Comparison of ENCODE assay signal across 9 mouse cellular contexts in the genomic region with DNA sequence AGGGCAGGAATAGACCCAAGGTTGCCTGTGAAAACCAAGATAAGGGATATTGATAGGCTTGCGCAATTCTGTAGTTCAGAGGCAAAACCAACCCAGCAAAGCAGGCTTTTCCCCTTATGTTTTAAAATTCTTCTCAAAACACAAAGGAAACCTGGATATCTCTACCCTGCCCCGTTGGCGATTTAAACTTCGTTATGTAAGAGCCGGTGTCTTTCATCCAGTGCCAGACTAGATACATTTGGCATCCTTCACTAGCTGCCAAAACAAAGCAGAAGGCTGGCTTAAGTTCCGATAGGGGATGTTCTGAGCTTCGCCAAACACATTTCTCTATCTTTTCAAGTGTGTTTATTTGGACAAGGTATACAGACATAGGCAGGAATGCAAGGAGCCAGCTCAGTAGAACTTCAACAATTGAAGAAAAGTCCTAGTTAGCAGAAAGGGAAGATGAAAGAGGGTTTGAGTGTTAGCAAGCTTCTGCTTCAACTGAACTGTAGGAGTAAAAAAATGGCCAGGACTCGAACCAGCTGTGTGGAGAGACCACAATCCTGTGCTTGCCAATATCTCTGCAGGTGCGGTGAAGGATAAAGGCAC.
DNase-seq lines count a peak whose midpoint lies in the region; ATAC-seq and TF ChIP-seq lines count a peak whose summit lies in the region.
"Had no signal": no experiment of that assay in that cellular context is flagged by ENCODE, and none has a peak within 500 bp of the region (broad histone marks: within the 10 kb centered on the region; RNA-seq: fewer than 3 reads in every experiment).

No protein-coding gene starts in this region.

- no peaks in the 10 kb centered on the region for H3K27me3 ChIP-seq in limb, embryonic 11.5 days (ENCODE audit: control insufficient read depth, insufficient read depth, low read length)
- no peaks in the 10 kb centered on the region for H3K27me3 ChIP-seq in limb, embryonic 10.5 days (ENCODE audit: low read depth, poor library complexity, severe bottlenecking)
- H3K27me3 ChIP-seq in hindbrain, postnatal 0 days (ENCODE audit: insufficient read depth, low read length), result no peaks in the 10 kb centered on the region
- H3K27me3 ChIP-seq in stomach, embryonic 14.5 days (ENCODE audit: control insufficient read depth, insufficient read depth, low read length), result no peaks in the 10 kb centered on the region

- no peaks in the 10 kb centered on the region for H3K36me3 ChIP-seq in limb, embryonic 11.5 days (ENCODE audit: control insufficient read depth, insufficient read depth, low read length)
- no peaks in the 10 kb centered on the region for H3K36me3 ChIP-seq in limb, embryonic 10.5 days
- no peaks in the 10 kb centered on the region for H3K36me3 ChIP-seq in hindbrain, postnatal 0 days (ENCODE audit: insufficient read depth, low read length)
- no peaks in the 10 kb centered on the region for H3K36me3 ChIP-seq in stomach, embryonic 14.5 days (ENCODE audit: control insufficient read depth, insufficient read depth, low read length)

- no peak overlapping the region for H3K9ac ChIP-seq in limb, embryonic 11.5 days (ENCODE audit: low read length)
- H3K9ac ChIP-seq in hindbrain, postnatal 0 days (replicated peaks; ENCODE audit: low read length), result no peak overlapping the region
- no peak overlapping the region for H3K9ac ChIP-seq in stomach, embryonic 14.5 days (replicated peaks; ENCODE audit: low read depth, low read length)

- peak; percentile 51 for DNase-seq in limb, embryonic 11.5 days (ENCODE audit: low spot score)
- DNase-seq in limb, embryonic 10.5 days (ENCODE audit: low spot score), result no peak
- DNase-seq in adrenal gland, adult 8-10 months, result peak; percentile 33
- DNase-seq in cerebellum, postnatal 25 days, result peak; percentile 62 to 66
- peak; percentile 52 for DNase-seq in hindbrain, postnatal 0 days (ENCODE audit: low spot score)
- no peak for DNase-seq in left cerebral cortex, adult 18-20 months (ENCODE audit: low spot score in 2 of 2)
- DNase-seq in right cerebral cortex, postnatal 14 days, result no peak

- H3K27ac ChIP-seq in limb, embryonic 11.5 days (replicated peaks; ENCODE audit: low read depth, low read length), result no peak overlapping the region
- H3K27ac ChIP-seq in limb, embryonic 10.5 days, result no peak overlapping the region
- peak overlapping the region; percentile 56 for H3K27ac ChIP-seq in hindbrain, postnatal 0 days
- H3K27ac ChIP-seq in stomach, embryonic 14.5 days (ENCODE audit: low read length), result peak overlapping the region; percentile 39
- H3K27ac ChIP-seq: macrophage had no signal

- H3K4me3 ChIP-seq in limb, embryonic 11.5 days (ENCODE audit: low read depth, low read length), result no peak overlapping the region
- H3K4me3 ChIP-seq in limb, embryonic 10.5 days, result no peak overlapping the region
- H3K4me3 ChIP-seq in hindbrain, postnatal 0 days (ENCODE audit: low read length), result no peak overlapping the region
- no peak overlapping the region for H3K4me3 ChIP-seq in stomach, embryonic 14.5 days (ENCODE audit: low read depth, low read length)

- WGBS in limb, embryonic 11.5 days, result 76% methylated on average over 9 of the region's 9 CpGs
- WGBS in limb, embryonic 10.5 days, result 75% methylated on average over 9 of the region's 9 CpGs
- WGBS in hindbrain, postnatal 0 days, result 49% methylated on average over 9 of the region's 9 CpGs
- WGBS in stomach, embryonic 14.5 days, result 33% methylated on average over 9 of the region's 9 CpGs

- no peak overlapping the region for H3K4me2 ChIP-seq in limb, embryonic 11.5 days (ENCODE audit: low read depth, severe bottlenecking)
- H3K4me2 ChIP-seq in hindbrain, postnatal 0 days (ENCODE audit: low read depth, low read length), result no peak overlapping the region
- H3K4me2 ChIP-seq in stomach, embryonic 14.5 days (replicated peaks; ENCODE audit: low read depth, low read length), result no peak overlapping the region

- H3K4me1 ChIP-seq in limb, embryonic 11.5 days (ENCODE audit: control insufficient read depth, insufficient read depth, low read length), result peaks cover 21% of the 10 kb centered on the region
- peaks cover 39% of the 10 kb centered on the region for H3K4me1 ChIP-seq in limb, embryonic 10.5 days
- peaks cover 8% of the 10 kb centered on the region for H3K4me1 ChIP-seq in hindbrain, postnatal 0 days (ENCODE audit: insufficient read depth, low read length)
- peaks cover 23% of the 10 kb centered on the region; the same call in 1 of the 2 replicates for H3K4me1 ChIP-seq in stomach, embryonic 14.5 days (ENCODE audit: control insufficient read depth, insufficient read depth, low read length)

- H3K9me3 ChIP-seq in limb, embryonic 11.5 days (ENCODE audit: control insufficient read depth, low read length), result no peaks in the 10 kb centered on the region
- no peaks in the 10 kb centered on the region for H3K9me3 ChIP-seq in limb, embryonic 10.5 days (replicated peaks)
- H3K9me3 ChIP-seq in hindbrain, postnatal 0 days (ENCODE audit: low read length), result no peaks in the 10 kb centered on the region
- H3K9me3 ChIP-seq in stomach, embryonic 14.5 days (ENCODE audit: control insufficient read depth, low read depth, low read length), result no peaks in the 10 kb centered on the region

- no peak for TF ChIP-seq CTCF in hindbrain, postnatal 0 days (IDR thresholded peaks at IDR 0.05; ENCODE audit: low read depth)

- ATAC-seq in limb, embryonic 11.5 days (ENCODE audit: insufficient number of reproducible peaks, low FRiP score, low TSS enrichment, low read depth), result no peak
- 0 out of 2 replicates have a peak, but pooled peaks have one; percentile 4 for ATAC-seq in hindbrain, postnatal 0 days
- ATAC-seq in stomach, embryonic 14.5 days (ENCODE audit: insufficient number of reproducible peaks, insufficient read depth, low FRiP score, low read depth), result no peak

Comparison
In these comparisons a context has a peak if more than half of its experiments do, and no peak if none do; other contexts are left out.
1. DNase-seq: peak in limb, embryonic 11.5 days (single experiment), adrenal gland, adult 8-10 months (single experiment), cerebellum, postnatal 25 days (2 of 2) and hindbrain, postnatal 0 days (single experiment); none in limb, embryonic 10.5 days (single experiment), left cerebral cortex, adult 18-20 months (0 of 2) and right cerebral cortex, postnatal 14 days (single experiment).
2. H3K27ac ChIP-seq: peak in hindbrain, postnatal 0 days (single experiment) and stomach, embryonic 14.5 days (single experiment); none in limb, embryonic 11.5 days (single experiment) and limb, embryonic 10.5 days (single experiment).